18 mouse cellular contexts compared by ENCODE assay signal in the genomic region with DNA sequence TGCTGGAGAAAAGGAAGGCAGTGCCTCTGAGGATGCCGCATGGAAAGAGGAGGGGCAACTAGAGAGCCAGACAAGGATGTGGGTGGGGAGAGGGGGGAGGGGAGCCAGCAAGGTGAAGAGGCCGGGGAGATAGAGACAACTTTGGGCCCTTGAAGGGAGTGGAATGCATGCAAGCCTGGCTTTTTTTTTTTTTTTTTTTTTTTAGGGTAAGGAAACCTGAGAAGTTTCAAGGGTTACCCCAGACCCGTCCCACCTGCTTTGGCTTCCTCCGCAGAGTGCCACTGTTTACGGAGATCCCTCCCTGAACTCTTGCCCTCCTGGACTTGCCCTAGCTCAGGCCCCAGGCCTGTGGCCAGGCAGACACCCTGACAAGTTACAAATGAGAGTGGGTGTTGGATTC. TPM values are rescaled to one million over a fixed set of nuclear protein-coding genes. Genes with fewer than 3 reads are reported as not detected.
A peak's percentile ranks its signal among the peaks of the same experiment; 100 is the strongest.
DNase-seq lines count a peak whose midpoint lies in the region; ATAC-seq and TF ChIP-seq lines count a peak whose summit lies in the region.
"Had no signal": no experiment of that assay in that cellular context is flagged by ENCODE, and none has a peak within 500 bp of the region (broad histone marks: within the 10 kb centered on the region; RNA-seq: fewer than 3 reads in every experiment).

No protein-coding gene starts in this region.

- H3K36me3 ChIP-seq in intestine, embryonic 14.5 days (ENCODE audit: control insufficient read depth, insufficient read depth, low read length): no peaks in the 10 kb centered on the region
- H3K36me3 ChIP-seq in intestine, postnatal 0 days (ENCODE audit: control insufficient read depth, insufficient read depth): no peaks in the 10 kb centered on the region
- H3K36me3 ChIP-seq: forebrain, embryonic 12.5 days; hindbrain, embryonic 12.5 days; liver, embryonic 15.5 days; midbrain, embryonic 13.5 days; stomach, embryonic 15.5 days had no signal

- no peaks in the 10 kb centered on the region for H3K9me3 ChIP-seq in intestine, embryonic 14.5 days (ENCODE audit: control insufficient read depth, low read length)
- H3K9me3 ChIP-seq in intestine, postnatal 0 days (ENCODE audit: control insufficient read depth): no peaks in the 10 kb centered on the region
- H3K9me3 ChIP-seq: forebrain, embryonic 12.5 days; liver, embryonic 15.5 days; midbrain, embryonic 13.5 days; stomach, embryonic 15.5 days had no signal

- no peak overlapping the region for H3K9ac ChIP-seq in intestine, embryonic 14.5 days (ENCODE audit: low read length)
- H3K9ac ChIP-seq in intestine, postnatal 0 days (ENCODE audit: low read depth, low read length): no peak overlapping the region
- H3K9ac ChIP-seq: forebrain, embryonic 12.5 days; hindbrain, embryonic 12.5 days; liver, embryonic 15.5 days; midbrain, embryonic 13.5 days; stomach, embryonic 15.5 days had no signal

- DNase-seq in intestine, embryonic 14.5 days (ENCODE audit: low spot score): no peak
- DNase-seq in ZHBTc4 (ENCODE audit: low read depth, low spot score): peak; percentile 76
- DNase-seq in kidney, adult 8-10 months: peak; percentile 33 to 50
- peak; percentile 43 to 59 for DNase-seq in kidney, postnatal 4 days
- DNase-seq in urinary bladder, postnatal 10 days (ENCODE audit: low spot score): no peak
- DNase-seq in thymus, postnatal 0 days (ENCODE audit: low spot score): no peak
- DNase-seq: cerebellum, postnatal 25 days; lung, postnatal 36 days; spleen, adult 18-20 months; thymus, postnatal 25 days had no signal

- H3K4me2 ChIP-seq in intestine, embryonic 14.5 days (ENCODE audit: low read length): no peak overlapping the region
- no peak overlapping the region for H3K4me2 ChIP-seq in intestine, postnatal 0 days (replicated peaks; ENCODE audit: low read depth)
- H3K4me2 ChIP-seq: forebrain, embryonic 12.5 days; hindbrain, embryonic 12.5 days; liver, embryonic 15.5 days; midbrain, embryonic 13.5 days; stomach, embryonic 15.5 days had no signal

- 16% methylated on average over 5 of the region's 5 CpGs for WGBS in intestine, embryonic 14.5 days
- 19% methylated on average over 5 of the region's 5 CpGs for WGBS in intestine, postnatal 0 days

- H3K4me3 ChIP-seq in intestine, embryonic 14.5 days (ENCODE audit: low read depth, low read length): no peak overlapping the region
- H3K4me3 ChIP-seq in intestine, postnatal 0 days (ENCODE audit: low read depth, low read length): no peak overlapping the region
- H3K4me3 ChIP-seq: forebrain, embryonic 12.5 days; hindbrain, embryonic 12.5 days; liver, embryonic 15.5 days; midbrain, embryonic 13.5 days; myocyte; stomach, embryonic 15.5 days had no signal

- peaks cover 26% of the 10 kb centered on the region for H3K27me3 ChIP-seq in intestine, embryonic 14.5 days (replicated peaks; ENCODE audit: control insufficient read depth, insufficient read depth, low read length)
- H3K27me3 ChIP-seq in intestine, postnatal 0 days (replicated peaks; ENCODE audit: control insufficient read depth, insufficient read depth, low read length): peaks cover 42% of the 10 kb centered on the region

- no peak overlapping the region for H3K27ac ChIP-seq in intestine, embryonic 14.5 days (ENCODE audit: low read depth)
- H3K27ac ChIP-seq in intestine, postnatal 0 days (ENCODE audit: low read depth, low read length): no peak overlapping the region
- H3K27ac ChIP-seq: forebrain, embryonic 12.5 days; hindbrain, embryonic 12.5 days; liver, embryonic 15.5 days; midbrain, embryonic 13.5 days; stomach, embryonic 15.5 days had no signal

- H3K4me1 ChIP-seq in intestine, embryonic 14.5 days (replicated peaks; ENCODE audit: control insufficient read depth, insufficient read depth, low read length): peaks cover 8% of the 10 kb centered on the region; the same call in 1 of the 2 replicates
- no peaks in the 10 kb centered on the region for H3K4me1 ChIP-seq in intestine, postnatal 0 days (replicated peaks; ENCODE audit: control insufficient read depth, insufficient read depth, low read length)
- H3K4me1 ChIP-seq: forebrain, embryonic 12.5 days; liver, embryonic 15.5 days; midbrain, embryonic 13.5 days had no signal

- TF ChIP-seq CTCF in intestine, postnatal 0 days (IDR thresholded peaks at IDR 0.05; ENCODE audit: low read depth): no peak

- 0 out of 2 replicates have a peak, but pooled peaks have one; percentile 40 for ATAC-seq in intestine, embryonic 14.5 days (replicated peaks; ENCODE audit: low FRiP score, low TSS enrichment, low read depth)
- no peak for ATAC-seq in intestine, postnatal 0 days
- ATAC-seq: midbrain, embryonic 13.5 days had no signal

RNA-seq across cellular contexts. Expression of a gene that starts 1.7 kb away (rescaled TPM):
- 0.36 and 0.42 TPM in 2 replicates for polyA plus RNA-seq in intestine, embryonic 14.5 days (2014; fragmentation: Nextera tagmentation; extraction: Ambion mirVana)
- polyA plus RNA-seq in intestine, postnatal 0 days (2015; fragmentation: Nextera tagmentation; extraction: Ambion mirVana): not detected in 2 replicates
- polyA plus RNA-seq in thymus, postnatal 0 days (2015; fragmentation: Nextera tagmentation; extraction: Ambion mirVana): not detected in 2 replicates
- polyA plus RNA-seq: forebrain, embryonic 12.5 days; limb, embryonic 11.5 days; liver, embryonic 15.5 days; midbrain, embryonic 13.5 days; myocyte; stomach, embryonic 15.5 days had no signal

RNA-seq across cellular contexts. Expression of a gene that starts 13.5 kb away (rescaled TPM):
- polyA plus RNA-seq in intestine, embryonic 14.5 days (2014; fragmentation: Nextera tagmentation; extraction: Ambion mirVana): 22.9 and 27.9 TPM in 2 replicates
- polyA plus RNA-seq in intestine, postnatal 0 days (2015; fragmentation: Nextera tagmentation; extraction: Ambion mirVana): 8.4 and 9.4 TPM in 2 replicates
- polyA plus RNA-seq in thymus, postnatal 0 days (2015; fragmentation: Nextera tagmentation; extraction: Ambion mirVana): 1.3 and 1.4 TPM in 2 replicates
- polyA plus RNA-seq: myocyte had no signal

RNA-seq across cellular contexts. Expression of a gene that starts 40.7 kb away (rescaled TPM):
- 3.7 and 4.9 TPM in 2 replicates for polyA plus RNA-seq in intestine, embryonic 14.5 days (2014; fragmentation: Nextera tagmentation; extraction: Ambion mirVana)
- polyA plus RNA-seq in intestine, postnatal 0 days (2015; fragmentation: Nextera tagmentation; extraction: Ambion mirVana): 1.1 and 1.3 TPM in 2 replicates
- 0.18 and 0.30 TPM in 2 replicates for polyA plus RNA-seq in thymus, postnatal 0 days (2015; fragmentation: Nextera tagmentation; extraction: Ambion mirVana)
- polyA plus RNA-seq: forebrain, embryonic 12.5 days; myocyte had no signal

RNA-seq across cellular contexts. Expression of a gene that starts 45.7 kb away (rescaled TPM):
- 3.5 and 3.8 TPM in 2 replicates for polyA plus RNA-seq in intestine, embryonic 14.5 days (2014; fragmentation: Nextera tagmentation; extraction: Ambion mirVana)
- polyA plus RNA-seq in intestine, postnatal 0 days (2015; fragmentation: Nextera tagmentation; extraction: Ambion mirVana): 1.1 and 1.5 TPM in 2 replicates
- 0.09 and 0.20 TPM in 2 replicates for polyA plus RNA-seq in thymus, postnatal 0 days (2015; fragmentation: Nextera tagmentation; extraction: Ambion mirVana)
- polyA plus RNA-seq: forebrain, embryonic 12.5 days; midbrain, embryonic 13.5 days; myocyte had no signal

Comparison
In these comparisons a context has a peak if more than half of its experiments do, and no peak if none do; other contexts are left out.
1. DNase-seq: peak in ZHBTc4 (single experiment), kidney, adult 8-10 months (2 of 2) and kidney, postnatal 4 days (2 of 2); none in intestine, embryonic 14.5 days (single experiment), urinary bladder, postnatal 10 days (single experiment) and thymus, postnatal 0 days (single experiment).